Mouse (Mus musculus): ENCODE data around the gene Dazap1. TPM values are rescaled to one million over a fixed set of nuclear protein-coding genes. Genes with fewer than 3 reads are reported as not detected.

The Dazap1 gene
- total and polyA plus RNA-seq, 3 experiments, result 159 to 236 TPM; not detected in 1

GRCm38 (mm10) chr10:80259861-80260641, 1.2 kb upstream of the Dazap1 start:
- Histone ChIP-seq H3K9me3 (replicated peaks; ENCODE audit: insufficient read depth, low read length) (no peaks in the 10 kb centered on the region), H3K4me3 (ENCODE audit: control insufficient read depth in 1 of 2, insufficient read depth in 1 of 2, low read depth in 2 of 2, low read length in 2 of 2) (peak overlapping the region; percentile 50 to 61), H3K79me2 (ENCODE audit: control insufficient read depth, insufficient read depth, low read length, poor library complexity) (peaks cover 2% of the 10 kb centered on the region), H3K27me3 (ENCODE audit: control insufficient read depth in 1 of 2, insufficient read depth in 2 of 2, low read length in 2 of 2) (no peaks in the 10 kb centered on the region), H3K4me1 (ENCODE audit: control insufficient read depth in 1 of 2, insufficient read depth in 2 of 2, low read length in 2 of 2) (peaks cover 3 to 14% of the 10 kb centered on the region in 2 experiments; a peak in 3 of 4 replicates), H3K9ac (ENCODE audit: control insufficient read depth, low read depth, low read length, poor library complexity, severe bottlenecking) (peak overlapping the region; percentile 51), H3K36me3 (ENCODE audit: control insufficient read depth in 1 of 2, insufficient read depth in 2 of 2, low read length in 2 of 2) (peaks cover 0 to 4% of the 10 kb centered on the region in 2 experiments; a peak in 2 of 4 replicates), H3K27ac (ENCODE audit: control insufficient read depth, low read depth, low read length) (no peak overlapping the region)
- no peak for DNase-seq (ENCODE audit: low read depth, low spot score)
- TF ChIP-seq ELF1 (IDR thresholded peaks at IDR 0.05; ENCODE audit: low read depth, low read length), result no peak
- TF ChIP-seq JUND (IDR thresholded peaks at IDR 0.05; ENCODE audit: low read depth, low read length), result no peak
- TF ChIP-seq POLR2AphosphoS2 (IDR thresholded peaks at IDR 0.05; ENCODE audit: low read length), result no peak
- TF ChIP-seq GATA1 (IDR thresholded peaks at IDR 0.05; ENCODE audit: low read depth, low read length), result no peak
- TF ChIP-seq GABPA (IDR thresholded peaks at IDR 0.05; ENCODE audit: low read depth, low read length), result no peak

- DNase-seq (ENCODE audit: low read depth, low spot score), result peak; percentile 99
- peaks cover 17% of the 10 kb centered on the region for H3K79me2 ChIP-seq (ENCODE audit: control insufficient read depth, insufficient read depth, low read length, poor library complexity)
- H3K27me3 ChIP-seq (ENCODE audit: control insufficient read depth in 1 of 2, insufficient read depth in 2 of 2, low read length in 2 of 2), result no peaks in the 10 kb centered on the region
- H3K27ac ChIP-seq (ENCODE audit: control insufficient read depth, low read depth, low read length), result peak overlapping the region; percentile 90
- peaks cover 3 to 22% of the 10 kb centered on the region in 2 experiments; a peak in 3 of 4 replicates for H3K4me1 ChIP-seq (ENCODE audit: control insufficient read depth in 1 of 2, insufficient read depth in 2 of 2, low read length in 2 of 2)
- peaks cover 0 to 11% of the 10 kb centered on the region in 2 experiments; a peak in 2 of 4 replicates for H3K36me3 ChIP-seq (ENCODE audit: control insufficient read depth in 1 of 2, insufficient read depth in 2 of 2, low read length in 2 of 2)
- peak overlapping the region; percentile 87 for H3K9ac ChIP-seq (ENCODE audit: control insufficient read depth, low read depth, low read length, poor library complexity, severe bottlenecking)
- no peaks in the 10 kb centered on the region for H3K9me3 ChIP-seq (replicated peaks; ENCODE audit: insufficient read depth, low read length)
- peak overlapping the region; percentile 77 to 79 for H3K4me3 ChIP-seq (ENCODE audit: control insufficient read depth in 1 of 2, insufficient read depth in 1 of 2, low read depth in 2 of 2, low read length in 2 of 2)
- peak; percentile 30; the same call in 1 of the 2 replicates for TF ChIP-seq TCF12 (IDR thresholded peaks at IDR 0.05; ENCODE audit: low read depth, low read length)
- TF ChIP-seq ZMIZ1 (IDR thresholded peaks at IDR 0.05; ENCODE audit: low read depth, low read length), result no peak
- TF ChIP-seq E2F4 (IDR thresholded peaks at IDR 0.05; ENCODE audit: borderline replicate concordance, low read depth, low read length), result no peak
- peak; percentile 87 for TF ChIP-seq SIN3A (IDR thresholded peaks at IDR 0.05; ENCODE audit: low read length)
- TF ChIP-seq NRF1 (IDR thresholded peaks at IDR 0.05; ENCODE audit: insufficient read depth, low read depth, low read length, poor library complexity, severe bottlenecking), result peak; percentile 20; the same call in 1 of the 2 replicates
- TF ChIP-seq GABPA (IDR thresholded peaks at IDR 0.05; ENCODE audit: low read depth, low read length), result no peak
- TF ChIP-seq CTCF (IDR thresholded peaks at IDR 0.05 in 2 of 3, conservative IDR thresholded peaks at IDR 0.05 in 1 of 3; ENCODE audit: control insufficient read depth in 1 of 3, insufficient read depth in 1 of 3, low read depth in 2 of 3, low read length in 3 of 3, poor library complexity in 1 of 3, severe bottlenecking in 1 of 3), result no peak
- peak; percentile 89 for TF ChIP-seq ELF1 (IDR thresholded peaks at IDR 0.05; ENCODE audit: low read depth, low read length)
- TF ChIP-seq MEF2A (IDR thresholded peaks at IDR 0.05; ENCODE audit: extremely low read depth, insufficient replicate concordance, low read depth, low read length, poor library complexity, severe bottlenecking), result no peak
- no peak for TF ChIP-seq RAD21 (IDR thresholded peaks at IDR 0.05; ENCODE audit: low read depth, low read length)
- peak; percentile 28; the same call in 1 of the 2 replicates for TF ChIP-seq USF1 (IDR thresholded peaks at IDR 0.05; ENCODE audit: low read depth, low read length)
- TF ChIP-seq TAL1 (IDR thresholded peaks at IDR 0.05; ENCODE audit: low read length), result no peak
- no peak for TF ChIP-seq MYB (IDR thresholded peaks at IDR 0.05; ENCODE audit: low read depth, low read length)
- no peak for TF ChIP-seq ZC3H11A (IDR thresholded peaks at IDR 0.05; ENCODE audit: low read depth, low read length)
- TF ChIP-seq TBP (IDR thresholded peaks at IDR 0.05; ENCODE audit: low read depth, low read length), result peak; percentile 78
- TF ChIP-seq KAT2A (conservative IDR thresholded peaks at IDR 0.05; ENCODE audit: low read depth, low read length), result no peak
- peak; percentile 70 for TF ChIP-seq HCFC1 (IDR thresholded peaks at IDR 0.05; ENCODE audit: low read depth, low read length)
- peak; percentile 98 for TF ChIP-seq BHLHE40 (IDR thresholded peaks at IDR 0.05; ENCODE audit: borderline replicate concordance, low read depth, low read length)
- TF ChIP-seq RCOR1 (IDR thresholded peaks at IDR 0.05; ENCODE audit: low read depth, low read length), result no peak
- TF ChIP-seq SMC3 (IDR thresholded peaks at IDR 0.05; ENCODE audit: low read depth, low read length), result no peak
- no peak for TF ChIP-seq POLR2AphosphoS5 (IDR thresholded peaks at IDR 0.05; ENCODE audit: borderline replicate concordance, low read depth, low read length)
- peak; percentile 80 to 95 for TF ChIP-seq POLR2A (IDR thresholded peaks at IDR 0.05; ENCODE audit: control insufficient read depth in 1 of 2, insufficient read depth in 1 of 2, low read depth in 1 of 2, low read length in 2 of 2, poor library complexity in 1 of 2)
- no peak for TF ChIP-seq UBTF (IDR thresholded peaks at IDR 0.05; ENCODE audit: borderline replicate concordance, insufficient read depth, low read depth, low read length)
- peak; percentile 87 for TF ChIP-seq POLR2AphosphoS2 (IDR thresholded peaks at IDR 0.05; ENCODE audit: low read length)
- TF ChIP-seq MAX (IDR thresholded peaks at IDR 0.05; ENCODE audit: low read length), result peak; percentile 92
- no peak for TF ChIP-seq MAFK (IDR thresholded peaks at IDR 0.05; ENCODE audit: borderline replicate concordance, low read depth, low read length)
- TF ChIP-seq ZNF384 (IDR thresholded peaks at IDR 0.05; ENCODE audit: low read depth, low read length), result no peak
These were observed 291 bp downstream of the Dazap1 start for GRCm38 (mm10) chr10:80261585-80261968.

Data from MEL (cell line).